Mouse (Mus musculus): ENCODE measurements around the gene Art2b.
"Not testable (repeated sequence)": the region's sequence is repeated elsewhere in the genome, so short reads cannot be mapped to it uniquely, and the experiment has no call there.

The Art2b gene

GRCm38 (mm10) chr7:101564086-101564485 is 21.3 kb downstream of the Art2b start:
- DNase-seq (ENCODE audit: low read depth, low spot score) = no peak

GRCm38 (mm10) chr7:101559393-101559792 is 26.0 kb downstream of the Art2b start:
- DNase-seq (ENCODE audit: low read depth, low spot score) = not testable (repeated sequence)

GRCm38 (mm10) chr7:101557391-101557790 is 28.0 kb downstream of the Art2b start:
- DNase-seq (ENCODE audit: low read depth, low spot score) = no peak

GRCm38 (mm10) chr7:101555473-101555872 is 29.9 kb downstream of the Art2b start:
- DNase-seq (ENCODE audit: low read depth, low spot score) = not testable (repeated sequence)

GRCm38 (mm10) chr7:101551530-101551929 is 33.9 kb downstream of the Art2b start:
- DNase-seq (ENCODE audit: low read depth, low spot score) = no peak

- no peak for DNase-seq (ENCODE audit: low read depth, low spot score)
These were observed 34.5 kb downstream of the Art2b start for GRCm38 (mm10) chr7:101550686-101551485.

GRCm38 (mm10) chr7:101549266-101549665 is 36.1 kb downstream of the Art2b start:
- no peak for DNase-seq (ENCODE audit: low read depth, low spot score)

- DNase-seq (ENCODE audit: low read depth, low spot score) = no peak
These were observed 37.7 kb downstream of the Art2b start for GRCm38 (mm10) chr7:101547651-101548050.

- DNase-seq (ENCODE audit: low read depth, low spot score) = no peak
These were observed 43.7 kb downstream of the Art2b start for GRCm38 (mm10) chr7:101541734-101542133.

GRCm38 (mm10) chr7:101541132-101541531 is 44.3 kb downstream of the Art2b start:
- peak; percentile 80 for DNase-seq (ENCODE audit: low read depth, low spot score)

GRCm38 (mm10) chr7:101540684-101541083 is 44.7 kb downstream of the Art2b start:
- no peak for DNase-seq (ENCODE audit: low read depth, low spot score)

- DNase-seq (ENCODE audit: low read depth, low spot score) = no peak
These were observed 45.6 kb downstream of the Art2b start for GRCm38 (mm10) chr7:101539774-101540173.

- DNase-seq (ENCODE audit: low read depth, low spot score) = peak; percentile 58
These were observed 47.1 kb downstream of the Art2b start for GRCm38 (mm10) chr7:101538141-101538933.

GRCm38 (mm10) chr7:101537541-101537940 is 47.9 kb downstream of the Art2b start:
- DNase-seq (ENCODE audit: low read depth, low spot score) = no peak

GRCm38 (mm10) chr7:101535517-101535916 is 49.9 kb downstream of the Art2b start:
- DNase-seq (ENCODE audit: low read depth, low spot score) = no peak

- DNase-seq (ENCODE audit: low read depth, low spot score) = no peak
These were observed 50.3 kb downstream of the Art2b start for GRCm38 (mm10) chr7:101535102-101535501.

GRCm38 (mm10) chr7:101534428-101534827 is 51.0 kb downstream of the Art2b start:
- DNase-seq (ENCODE audit: low read depth, low spot score) = no peak
